Mouse (Mus musculus): ENCODE measurements around the gene Phactr2.

DNA sequence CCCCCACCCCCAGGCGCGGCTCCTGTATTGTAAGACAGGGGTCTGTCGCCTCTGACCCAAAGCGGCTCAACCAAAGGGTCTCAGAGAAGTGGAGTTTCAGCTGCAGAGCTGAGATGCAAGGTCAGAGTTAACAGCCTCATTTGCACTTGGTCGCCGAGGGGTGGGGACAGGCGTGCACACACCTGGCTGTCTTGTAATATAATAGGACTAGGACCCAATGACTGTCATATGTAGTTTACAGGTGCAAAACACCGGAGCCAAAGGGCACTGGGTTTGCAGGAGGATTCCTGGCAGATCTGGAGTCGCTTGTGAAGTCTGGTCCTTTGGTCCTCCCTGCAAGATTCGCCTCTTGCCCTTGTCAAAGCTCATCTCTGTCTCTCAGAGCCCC is 350 bp upstream of the Phactr2 start:
- TF ChIP-seq CTCF (IDR thresholded peaks at IDR 0.05; ENCODE audit: low read depth, low read length) = no peak
- TF ChIP-seq POLR2AphosphoS5 (IDR thresholded peaks at IDR 0.05; ENCODE audit: insufficient replicate concordance, low read depth, low read length) = no peak
- TF ChIP-seq TAL1 (conservative IDR thresholded peaks at IDR 0.05; ENCODE audit: low read depth, low read length) = no peak
